Mouse (Mus musculus): Measurements from ENCODE around the gene Tmppe.

Gene Tmppe

GRCm38 (mm10) chr9:114395258-114395657 lies 5.6 kb upstream of the Tmppe start:
- no peak for DNase-seq (ENCODE audit: low spot score)

GRCm38 (mm10) chr9:114399680-114400079 lies 1.2 kb upstream of the Tmppe start:
- DNase-seq (ENCODE audit: low spot score), result no peak

- DNase-seq (ENCODE audit: low spot score), result no peak
Observed at GRCm38 (mm10) chr9:114400588-114400948, 337 bp upstream of the Tmppe start.

GRCm38 (mm10) chr9:114401685-114402080 lies 778 bp downstream of the Tmppe start:
- DNase-seq (ENCODE audit: low spot score), result peak; percentile 69

GRCm38 (mm10) chr9:114407676-114408075 lies 6.8 kb downstream of the Tmppe start:
- DNase-seq (ENCODE audit: low spot score), result no peak

- DNase-seq (ENCODE audit: low spot score), result no peak
Observed at GRCm38 (mm10) chr9:114410313-114410862, 9.5 kb downstream of the Tmppe start.

GRCm38 (mm10) chr9:114411295-114411694 lies 10.4 kb downstream of the Tmppe start:
- no peak for DNase-seq (ENCODE audit: low spot score)

GRCm38 (mm10) chr9:114412406-114412805 lies 11.5 kb downstream of the Tmppe start:
- no peak for DNase-seq (ENCODE audit: low spot score)

- DNase-seq (ENCODE audit: low spot score), result no peak
Observed at GRCm38 (mm10) chr9:114413866-114414265, 13.0 kb downstream of the Tmppe start.

GRCm38 (mm10) chr9:114415701-114416100 lies 14.8 kb downstream of the Tmppe start:
- DNase-seq (ENCODE audit: low spot score), result no peak

- peak; percentile 66 for DNase-seq (ENCODE audit: low spot score)
Observed at GRCm38 (mm10) chr9:114416646-114417517, 16.0 kb downstream of the Tmppe start.

GRCm38 (mm10) chr9:114418187-114418586 lies 17.3 kb downstream of the Tmppe start:
- no peak for DNase-seq (ENCODE audit: low spot score)

GRCm38 (mm10) chr9:114420443-114420842 lies 19.5 kb downstream of the Tmppe start:
- DNase-seq (ENCODE audit: low spot score), result no peak

GRCm38 (mm10) chr9:114421045-114421444 lies 20.1 kb downstream of the Tmppe start:
- DNase-seq (ENCODE audit: low spot score), result no peak

GRCm38 (mm10) chr9:114421797-114422196 lies 20.9 kb downstream of the Tmppe start:
- DNase-seq (ENCODE audit: low spot score), result peak; percentile 38

- no peak for DNase-seq (ENCODE audit: low spot score)
Observed at GRCm38 (mm10) chr9:114425576-114425975, 24.7 kb downstream of the Tmppe start.

GRCm38 (mm10) chr9:114426201-114426600 lies 25.3 kb downstream of the Tmppe start:
- DNase-seq (ENCODE audit: low spot score), result no peak

- DNase-seq (ENCODE audit: low spot score), result no peak
Observed at GRCm38 (mm10) chr9:114427425-114427824, 26.5 kb downstream of the Tmppe start.

- no peak for DNase-seq (ENCODE audit: low spot score)
Observed at GRCm38 (mm10) chr9:114428103-114428834, 27.4 kb downstream of the Tmppe start.

GRCm38 (mm10) chr9:114435668-114436067 lies 34.8 kb downstream of the Tmppe start:
- DNase-seq (ENCODE audit: low spot score), result no peak

GRCm38 (mm10) chr9:114440548-114440947 lies 39.6 kb downstream of the Tmppe start:
- no peak for DNase-seq (ENCODE audit: low spot score)

- no peak for DNase-seq (ENCODE audit: low spot score)
Observed at GRCm38 (mm10) chr9:114442225-114442624, 41.3 kb downstream of the Tmppe start.

- DNase-seq (ENCODE audit: low spot score), result no peak
Observed at GRCm38 (mm10) chr9:114442893-114443292, 42.0 kb downstream of the Tmppe start.
